Mouse (Mus musculus): ENCODE measurements at regions not wholly inside any gene's neighbourhood (a gene's known extent, or its start where the extent isn't known, plus 50 kb on each side); places are given as distances from the start of the nearest gene placed in this dataset.
A peak's percentile ranks its signal among the peaks of the same experiment; 100 is the strongest.

GRCm38 (mm10) chr5:116758687-116759086, 167.1 kb upstream of the Srrm4 start:
- DNase-seq = peak; percentile 7

- no peak for DNase-seq
Observed at GRCm38 (mm10) chr5:116752941-116753340, 161.3 kb upstream of the Srrm4 start.

GRCm38 (mm10) chr5:116752096-116752495, 160.5 kb upstream of the Srrm4 start:
- no peak for DNase-seq

- DNase-seq = no peak
Observed at GRCm38 (mm10) chr5:116745776-116746175, 154.2 kb upstream of the Srrm4 start.

GRCm38 (mm10) chr5:116744389-116744788, 152.8 kb upstream of the Srrm4 start:
- DNase-seq = no peak

- DNase-seq = no peak
Observed at GRCm38 (mm10) chr5:116735622-116736021, 144.0 kb upstream of the Srrm4 start.

GRCm38 (mm10) chr5:116731509-116731908, 139.9 kb upstream of the Srrm4 start:
- no peak for DNase-seq

- no peak for DNase-seq
Observed at GRCm38 (mm10) chr5:116719200-116719599, 127.6 kb upstream of the Srrm4 start.

- no peak for DNase-seq
Observed at GRCm38 (mm10) chr5:116714256-116714655, 122.6 kb upstream of the Srrm4 start.

- no peak for DNase-seq
Observed at GRCm38 (mm10) chr5:116712056-116712455, 120.4 kb upstream of the Srrm4 start.

GRCm38 (mm10) chr5:116708505-116708904, 116.9 kb upstream of the Srrm4 start:
- no peak for DNase-seq

- DNase-seq = no peak
Observed at GRCm38 (mm10) chr5:116662466-116662865, 70.8 kb upstream of the Srrm4 start.

- DNase-seq = no peak
Observed at GRCm38 (mm10) chr5:116661851-116662250, 70.2 kb upstream of the Srrm4 start.

- no peak for DNase-seq
Observed at GRCm38 (mm10) chr5:116654486-116655420, 63.1 kb upstream of the Srrm4 start.
